Mouse (Mus musculus) embryonic facial prominence, embryonic 14.5 days (tissue): Measurements from ENCODE around the gene Ftsj1. TPM values are rescaled to one million over a fixed set of nuclear protein-coding genes. Genes with fewer than 3 reads are reported as not detected.

Experiments used
- ATAC-seq: fragments of 200-750 bp; cut with Nextera tagmentation; 2 replicates; pipeline ENCODE4 v1.8.0; 2017; ENCODE audit warnings: low read depth, moderate number of reproducible peaks, moderate TSS enrichment
- DNase-seq: peaks from one replicate; pipeline ENCODE4 v3.0.0-alpha.2; 2015; ENCODE audit warnings: low spot score
- H3K27ac ChIP-seq: fragments of 300-500 bp; sonication (generic); replicated peaks from 2 replicates; pipeline ENCODE4 v1.5.1; 2014; ENCODE audit warnings: low read depth, mild to moderate bottlenecking, low read length, moderate library complexity
- H3K27me3 ChIP-seq: fragments of 300-500 bp; sonication (generic); replicated peaks from 2 replicates; pipeline ENCODE4 v1.6.1; 2014; ENCODE audit warnings: low read length; ENCODE audit not compliant: control insufficient read depth, insufficient read depth
- H3K36me3 ChIP-seq: fragments of 300-500 bp; sonication (generic); 2 replicates; pipeline ENCODE4 v1.6.1; 2014; ENCODE audit warnings: low read length, mixed read lengths; ENCODE audit not compliant: control insufficient read depth, insufficient read depth
- H3K4me1 ChIP-seq: fragments of 300-500 bp; sonication (generic); 2 replicates; pipeline ENCODE4 v1.6.1; 2014; ENCODE audit warnings: antibody characterized with exemption, low read length; ENCODE audit not compliant: control insufficient read depth, insufficient read depth
- H3K4me2 ChIP-seq: fragments of 300-500 bp; sonication (generic); 2 replicates; pipeline ENCODE4 v1.6.1; 2014; ENCODE audit warnings: low read depth, mild to moderate bottlenecking, low read length, moderate library complexity, mixed read lengths
- H3K4me3 ChIP-seq: fragments of 300-500 bp; sonication (generic); 2 replicates; pipeline ENCODE4 v1.5.1; 2014; ENCODE audit warnings: low read depth, mild to moderate bottlenecking, low read length
- H3K9ac ChIP-seq: fragments of 300-500 bp; sonication (generic); 2 replicates; pipeline ENCODE4 v1.6.1; 2014; ENCODE audit warnings: low read depth, mild to moderate bottlenecking, low read length, moderate library complexity, mixed read lengths
- H3K9me3 ChIP-seq: fragments of 300-500 bp; sonication (generic); 2 replicates; pipeline ENCODE4 v1.6.1; 2016; ENCODE audit warnings: low read length; ENCODE audit not compliant: control insufficient read depth
- WGBS: fragments of 180-500 bp; shearing (Covaris S2); extraction: QIAGEN DNeasy Blood & Tissue Kit; methylation state at CpG from one replicate; pipeline ENCODE4 v1.1.7; 2014; 5-methylcytosine and 5-hydroxymethylcytosine counted together
- polyA plus RNA-seq: library from polyadenylated mRNA; unstranded; fragments of >200 nt; fragmentation: Nextera tagmentation; extraction: Ambion mirVana; gene quantifications from 2 replicates; pipeline ENCODE4 v1.2.1, GENCODE M21; 2014

Gene Ftsj1
- polyA plus RNA-seq, 1 experiment from 2014 or later, result 40.5 TPM

DNA sequence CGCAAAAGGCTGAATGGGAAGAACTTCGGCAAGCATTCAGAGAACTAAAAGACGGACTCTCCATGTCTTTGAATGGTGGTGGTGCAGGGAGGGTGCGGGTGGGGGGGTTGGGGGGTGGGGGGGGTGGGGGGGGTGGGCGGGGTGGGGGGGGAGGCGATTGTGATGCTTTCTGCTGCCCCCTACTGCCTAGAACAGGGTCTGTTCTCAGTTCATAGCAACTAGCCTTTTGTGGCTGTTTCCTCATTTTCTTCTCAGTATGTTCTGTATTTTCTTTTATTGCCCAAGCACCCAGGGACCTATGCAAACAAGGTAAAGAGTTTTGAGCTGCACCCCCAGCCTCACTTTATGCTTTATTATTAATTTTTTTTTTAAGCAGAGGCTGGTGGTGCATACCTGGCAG is 3.6 kb upstream of the Ftsj1 start:
- ATAC-seq, result no peak
- Histone ChIP-seq H3K27ac (no peak overlapping the region), H3K36me3 (no peaks in the 10 kb centered on the region), H3K4me2 (no peak overlapping the region), H3K27me3 (no peaks in the 10 kb centered on the region), H3K9me3 (no peaks in the 10 kb centered on the region), H3K4me3 (no peak overlapping the region), H3K9ac (no peak overlapping the region), H3K4me1 (0 out of 2 replicates have a peak, but pooled peaks cover 3% of the 10 kb centered on the region)
- 41% methylated on average over 4 of the region's 6 CpGs for WGBS
- DNase-seq, result no peak

DNA sequence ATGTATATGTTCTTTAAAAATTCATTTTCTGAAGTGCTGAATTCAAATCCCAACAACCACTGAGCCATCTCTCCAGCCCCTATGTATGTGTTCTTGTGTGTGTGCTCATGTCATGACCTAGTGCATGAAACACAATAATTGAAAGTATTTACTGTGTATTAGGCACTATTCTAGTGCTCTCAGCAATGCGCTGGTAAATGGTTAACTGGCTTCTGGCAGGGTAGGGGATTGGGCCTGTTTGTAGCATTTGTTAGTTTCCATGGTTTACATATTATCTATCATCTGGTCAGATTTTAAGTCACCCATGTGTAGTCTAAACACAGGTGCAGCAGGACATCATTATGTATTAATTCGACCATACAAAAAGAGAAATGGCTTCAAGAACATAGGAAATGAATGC is 1.5 kb upstream of the Ftsj1 start:
- Histone ChIP-seq H3K27me3 (no peaks in the 10 kb centered on the region), H3K4me3 (no peak overlapping the region), H3K9ac (no peak overlapping the region), H3K4me2 (no peak overlapping the region), H3K9me3 (no peaks in the 10 kb centered on the region), H3K36me3 (no peaks in the 10 kb centered on the region), H3K27ac (no peak overlapping the region), H3K4me1 (0 out of 2 replicates have a peak, but pooled peaks cover 3% of the 10 kb centered on the region)
- DNase-seq (no peak), ATAC-seq (no peak)
- WGBS, result 79% methylated on average over 2 of the region's 2 CpGs

DNA sequence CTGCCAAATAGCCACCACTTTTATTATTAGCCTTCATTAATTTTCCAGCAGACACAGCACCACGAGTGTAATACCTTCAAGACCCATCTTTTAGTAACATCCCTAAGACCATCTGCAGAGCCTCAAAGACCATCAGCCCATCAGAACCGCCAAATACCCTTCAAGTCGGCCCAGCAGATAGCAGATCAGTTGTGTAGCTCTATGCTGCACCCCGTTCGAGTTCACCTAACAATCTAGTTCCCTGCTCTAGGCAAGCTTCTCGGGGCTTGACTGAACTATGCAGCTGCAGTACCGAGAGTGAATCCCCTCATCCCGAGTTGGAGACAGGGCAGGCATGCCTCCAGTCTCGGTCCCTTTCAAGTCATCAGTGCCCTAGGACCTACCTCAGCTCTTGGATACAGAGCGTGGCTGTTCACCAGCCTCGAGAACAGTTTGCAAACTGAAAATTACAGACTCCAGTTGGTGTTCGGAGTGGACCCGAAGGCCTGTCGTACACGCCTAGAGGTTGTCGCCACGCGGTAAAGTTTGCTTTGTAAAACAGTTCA is 345 bp downstream of the Ftsj1 start:
- Histone ChIP-seq H3K27ac (peak overlapping the region; percentile 28; the same call in 1 of the 2 replicates), H3K4me2 (peak overlapping the region; percentile 60), H3K36me3 (no peaks in the 10 kb centered on the region), H3K9me3 (no peaks in the 10 kb centered on the region), H3K27me3 (no peaks in the 10 kb centered on the region), H3K4me3 (peak overlapping the region; percentile 58), H3K9ac (peak overlapping the region; percentile 73), H3K4me1 (0 out of 2 replicates have a peak, but pooled peaks cover 3% of the 10 kb centered on the region)
- WGBS, result 15% methylated on average over 18 of the region's 18 CpGs
- DNase-seq, result no peak
- ATAC-seq, result peak; percentile 42

DNA sequence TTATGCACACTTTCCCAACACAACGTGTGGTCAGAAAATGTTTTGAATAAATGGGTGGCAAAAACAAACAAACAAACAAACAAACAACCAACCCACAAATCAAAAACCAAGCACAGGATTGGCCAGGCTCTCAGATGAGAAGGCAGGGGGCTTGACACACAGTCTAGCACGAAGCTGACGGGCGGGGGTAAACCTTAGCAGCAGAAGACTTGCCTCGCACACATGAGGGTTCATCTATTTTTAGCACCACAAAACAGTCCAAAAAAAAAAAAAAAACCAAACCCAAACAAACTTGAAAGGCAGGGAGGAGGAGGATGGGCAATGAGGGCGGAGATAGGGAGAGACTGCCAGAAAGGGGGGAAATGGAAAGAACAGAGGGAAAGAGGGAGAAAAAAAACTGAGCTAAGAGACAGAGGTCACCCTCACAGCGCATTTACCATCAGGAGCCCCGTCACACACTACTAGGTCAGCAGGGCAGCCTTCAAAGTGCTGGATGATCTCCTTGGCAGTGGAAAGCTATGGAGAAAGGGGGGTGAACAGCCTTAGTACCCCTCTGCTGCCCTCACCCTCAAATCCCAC is 3.6 kb downstream of the Ftsj1 start:
- H3K27me3 ChIP-seq, result no peaks in the 10 kb centered on the region
- H3K4me3 ChIP-seq, result no peak overlapping the region
- no peak overlapping the region for H3K27ac ChIP-seq
- ATAC-seq, result no peak
- 76% methylated on average over 7 of the region's 8 CpGs for WGBS
- no peak overlapping the region for H3K9ac ChIP-seq
- H3K36me3 ChIP-seq, result 0 out of 2 replicates have a peak, but pooled peaks cover 5% of the 10 kb centered on the region
- DNase-seq, result no peak
- no peaks in the 10 kb centered on the region for H3K9me3 ChIP-seq
- no peak overlapping the region for H3K4me2 ChIP-seq
- H3K4me1 ChIP-seq, result 0 out of 2 replicates have a peak, but pooled peaks cover 3% of the 10 kb centered on the region

DNA sequence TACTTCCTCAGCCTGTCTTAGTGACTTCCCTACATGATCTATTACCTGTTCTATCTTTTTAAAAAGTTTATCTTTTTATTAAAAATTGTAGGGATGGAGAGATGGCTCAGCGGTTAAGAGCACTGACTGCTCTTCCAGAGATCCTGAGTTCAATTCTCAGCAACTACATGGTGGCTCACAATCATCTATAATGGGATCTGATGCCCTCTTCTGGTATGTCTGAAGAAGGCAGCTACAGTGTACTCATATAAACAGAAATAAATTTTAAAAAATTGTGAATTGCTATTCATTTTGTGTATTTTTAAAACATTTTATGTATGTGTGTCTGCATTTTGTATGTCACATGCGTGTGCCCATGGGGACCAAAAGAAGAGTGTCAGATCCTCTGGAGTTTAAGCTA is 4.5 kb downstream of the Ftsj1 start:
- H3K4me1 ChIP-seq, result 0 out of 2 replicates have a peak, but pooled peaks cover 3% of the 10 kb centered on the region
- 74% methylated on average over 2 of the region's 2 CpGs for WGBS
- H3K4me2 ChIP-seq, result no peak overlapping the region
- ATAC-seq, result no peak
- H3K27ac ChIP-seq, result no peak overlapping the region
- no peaks in the 10 kb centered on the region for H3K9me3 ChIP-seq
- 0 out of 2 replicates have a peak, but pooled peaks cover 5% of the 10 kb centered on the region for H3K36me3 ChIP-seq
- no peaks in the 10 kb centered on the region for H3K27me3 ChIP-seq
- no peak for DNase-seq
- H3K4me3 ChIP-seq, result no peak overlapping the region
- H3K9ac ChIP-seq, result no peak overlapping the region

DNA sequence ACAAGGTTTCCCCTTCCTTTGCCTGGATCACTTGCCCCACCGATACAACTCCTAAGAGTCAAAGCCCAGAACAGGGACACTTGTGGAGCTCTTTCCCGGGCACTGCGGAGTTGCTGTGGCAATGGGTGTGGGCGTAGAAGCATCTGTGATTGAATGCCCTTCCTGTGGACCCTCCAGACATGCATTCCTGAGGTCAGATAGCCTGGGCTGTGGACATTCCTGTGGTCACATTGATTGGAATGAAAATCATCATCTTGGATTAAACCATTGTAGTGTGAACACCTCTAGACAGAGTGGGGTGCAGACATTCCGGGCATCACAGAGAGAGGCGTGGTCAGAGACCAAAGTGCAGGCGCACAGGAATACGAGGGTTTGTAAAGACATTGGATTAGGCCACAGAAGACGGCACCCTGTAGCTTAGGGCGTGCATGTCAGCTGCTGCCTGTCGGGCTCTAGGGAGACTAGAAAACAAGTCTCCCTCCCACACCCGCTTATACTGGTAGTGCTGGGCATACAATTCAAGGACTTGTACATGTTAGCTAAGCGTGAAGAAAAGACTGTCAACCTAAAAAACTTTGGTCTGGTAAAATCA is 13.3 kb downstream of the Ftsj1 start:
- WGBS, result 76% methylated on average over 13 of the region's 13 CpGs
- Histone ChIP-seq H3K27ac (no peak overlapping the region), H3K9me3 (no peaks in the 10 kb centered on the region), H3K4me3 (no peak overlapping the region), H3K4me2 (no peak overlapping the region), H3K27me3 (no peaks in the 10 kb centered on the region), H3K9ac (no peak overlapping the region), H3K36me3 (peaks cover 5% of the 10 kb centered on the region; the same call in 1 of the 2 replicates), H3K4me1 (no peaks in the 10 kb centered on the region)
- no peak for DNase-seq
- ATAC-seq, result 0 out of 2 replicates have a peak, but pooled peaks have one; percentile 30

DNA sequence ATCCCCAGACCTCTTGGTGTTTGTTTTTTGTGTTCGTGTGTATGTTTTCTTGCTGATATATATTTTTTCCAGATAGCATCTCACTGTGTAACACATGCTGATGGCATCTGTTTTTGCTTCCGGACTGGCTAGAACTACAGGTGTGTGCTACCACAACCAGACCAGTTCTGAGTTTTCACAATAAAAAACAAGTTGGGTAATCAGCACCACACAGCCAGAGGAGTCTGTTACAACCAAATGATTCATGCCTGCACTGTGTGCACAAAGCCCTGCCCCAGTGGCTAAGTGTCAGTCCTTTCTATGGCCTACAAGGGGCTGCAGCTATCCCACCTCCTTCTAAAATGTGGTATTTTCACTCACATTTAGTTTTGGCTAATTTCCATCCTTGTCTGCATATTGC is 15.5 kb downstream of the Ftsj1 start:
- Histone ChIP-seq H3K9ac (no peak overlapping the region), H3K27ac (no peak overlapping the region), H3K36me3 (peaks cover 5% of the 10 kb centered on the region; the same call in 1 of the 2 replicates), H3K27me3 (no peaks in the 10 kb centered on the region), H3K4me3 (no peak overlapping the region), H3K9me3 (no peaks in the 10 kb centered on the region), H3K4me2 (no peak overlapping the region), H3K4me1 (no peaks in the 10 kb centered on the region)
- 71% methylated on average over 2 of the region's 2 CpGs for WGBS
- DNase-seq, result no peak
- ATAC-seq, result no peak

DNA sequence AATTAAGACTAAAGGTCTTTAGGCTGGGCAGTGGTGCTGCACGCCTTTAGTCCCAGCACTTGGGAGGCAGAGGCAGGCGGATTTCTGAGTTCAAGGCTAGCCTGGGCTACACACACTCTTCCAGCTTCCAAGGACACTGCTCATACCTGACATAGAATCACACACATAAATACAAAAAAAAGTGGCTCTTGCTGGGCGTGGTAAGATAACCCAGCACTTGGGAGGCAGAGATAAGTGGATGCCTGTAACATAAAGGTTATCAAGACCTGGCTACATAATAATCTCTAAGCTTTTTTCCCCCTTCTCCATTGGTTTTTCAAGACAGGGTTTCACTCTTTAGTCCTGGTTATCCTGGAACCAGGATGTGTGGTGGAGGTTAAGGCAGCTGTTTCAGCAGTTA is 18.6 kb downstream of the Ftsj1 start:
- Histone ChIP-seq H3K4me1 (no peaks in the 10 kb centered on the region), H3K4me2 (no peak overlapping the region), H3K27ac (no peak overlapping the region), H3K4me3 (no peak overlapping the region), H3K9ac (no peak overlapping the region), H3K27me3 (no peaks in the 10 kb centered on the region), H3K9me3 (no peaks in the 10 kb centered on the region), H3K36me3 (no peaks in the 10 kb centered on the region)
- no peak for DNase-seq
- ATAC-seq, result no peak
- WGBS, result 79% methylated on average over 3 of the region's 3 CpGs
